Mouse (Mus musculus) G1E (cell line): ENCODE measurements around the gene Gpn3. TPM values are rescaled to one million over a fixed set of nuclear protein-coding genes. Genes with fewer than 3 reads are reported as not detected.

ENCODE experiments used
- ATAC-seq: 2 replicates; pipeline ENCODE4 v1.8.0; 2016; ENCODE audit warnings: mild to moderate bottlenecking; ENCODE audit not compliant: insufficient number of reproducible peaks, poor library complexity, low FRiP score, severe bottlenecking; ENCODE audit errors: extremely low read depth
- DNase-seq: peaks from one replicate; pipeline ENCODE4 v3.0.0; 2012; ENCODE audit warnings: low spot score
- H3K27me3 ChIP-seq: 2 replicates; pipeline ENCODE4 v1.6.1; 2012; ENCODE audit warnings: mild to moderate bottlenecking, low read length, inconsistent platforms; ENCODE audit not compliant: insufficient read depth
- H3K36me3 ChIP-seq: replicated peaks from 2 replicates; pipeline ENCODE3; 2012; ENCODE audit warnings: mild to moderate bottlenecking, inconsistent platforms
- H3K4me1 ChIP-seq: 2 replicates; pipeline ENCODE4 v1.6.1; 2012; ENCODE audit warnings: low read depth, low read length, inconsistent platforms, mixed read lengths; ENCODE audit not compliant: insufficient read depth
- H3K4me3 ChIP-seq: 2 replicates; pipeline ENCODE4 v1.5.1; 2012; ENCODE audit warnings: low read depth, mild to moderate bottlenecking, inconsistent platforms, low read length, moderate library complexity, mixed read lengths
- H3K9me3 ChIP-seq: replicated peaks from 2 replicates; pipeline ENCODE4 v1.6.1; 2012; ENCODE audit warnings: inconsistent platforms
- CTCF ChIP-seq: IDR thresholded peaks from 2 replicates; pipeline ENCODE4 v1.5.1; 2012; ENCODE audit warnings: low read depth, low read length, inconsistent platforms, mixed read lengths
- GATA1 ChIP-seq: IDR thresholded peaks from 2 replicates; pipeline ENCODE4 v1.6.1; 2012; ENCODE audit warnings: borderline replicate concordance, low read length, inconsistent platforms, mixed read lengths
- GATA2 ChIP-seq: IDR thresholded peaks from 2 replicates; pipeline ENCODE4 v1.6.1; 2012; ENCODE audit warnings: low read depth, low read length, inconsistent platforms, borderline replicate concordance
- POLR2AphosphoS5 ChIP-seq: IDR thresholded peaks from 2 replicates; pipeline ENCODE4 v1.6.1; 2012; ENCODE audit warnings: low read depth, low read length, inconsistent platforms; ENCODE audit not compliant: insufficient replicate concordance
- TAL1 ChIP-seq: conservative IDR thresholded peaks from 2 replicates; pipeline ENCODE4 v1.6.1; 2012; ENCODE audit warnings: low read depth, low read length, inconsistent platforms, mixed read lengths
- polyA plus RNA-seq: library from polyadenylated mRNA; stranded (reverse); fragments of >175 nt; gene quantifications from 2 replicates; pipeline ENCODE4 v1.2.3, GENCODE M21; 2012
- total RNA-seq, 2 experiments: library from RNA; stranded (forward) in 1 of 2; stranded (reverse) in 1 of 2; fragments of 200-1000 nt in 1 of 2; fragments of >200 nt in 1 of 2; fragmentation: Nextera tagmentation in 1 of 2; gene quantifications; 2 replicates each; pipeline ENCODE4 v1.2.3; 2014 to 2017

Gpn3 gene
- total and polyA plus RNA-seq, 3 experiments = 48.8 to 59.0 (median 52.6) TPM

DNA sequence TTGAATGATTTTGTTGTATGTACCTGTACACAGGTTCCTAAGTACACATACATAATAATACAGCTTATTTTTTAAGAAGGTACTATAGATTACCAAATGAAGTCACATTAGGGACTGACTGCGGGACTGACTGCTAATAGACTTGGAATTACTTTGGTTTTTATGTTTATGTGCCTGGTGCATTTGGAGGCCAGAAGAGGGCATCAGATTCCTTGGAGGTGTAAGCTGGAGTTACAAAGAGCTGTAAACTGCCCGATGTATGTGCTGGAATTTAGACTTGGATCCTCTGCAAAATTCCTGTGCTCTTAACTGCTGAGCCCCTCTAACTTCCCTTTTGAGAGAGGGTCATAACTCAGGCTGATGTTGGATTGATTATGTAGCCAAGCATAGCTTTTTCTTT, 53.9 kb downstream of the Gpn3 start:
- Histone ChIP-seq H3K36me3 (peaks cover 59% of the 10 kb centered on the region), H3K27me3 (no peaks in the 10 kb centered on the region), H3K4me3 (no peak overlapping the region), H3K9me3 (no peaks in the 10 kb centered on the region), H3K4me1 (peaks cover 42% of the 10 kb centered on the region)
- TF ChIP-seq CTCF = no peak
- no peak for TF ChIP-seq TAL1
- no peak for ATAC-seq
- DNase-seq = no peak

DNA sequence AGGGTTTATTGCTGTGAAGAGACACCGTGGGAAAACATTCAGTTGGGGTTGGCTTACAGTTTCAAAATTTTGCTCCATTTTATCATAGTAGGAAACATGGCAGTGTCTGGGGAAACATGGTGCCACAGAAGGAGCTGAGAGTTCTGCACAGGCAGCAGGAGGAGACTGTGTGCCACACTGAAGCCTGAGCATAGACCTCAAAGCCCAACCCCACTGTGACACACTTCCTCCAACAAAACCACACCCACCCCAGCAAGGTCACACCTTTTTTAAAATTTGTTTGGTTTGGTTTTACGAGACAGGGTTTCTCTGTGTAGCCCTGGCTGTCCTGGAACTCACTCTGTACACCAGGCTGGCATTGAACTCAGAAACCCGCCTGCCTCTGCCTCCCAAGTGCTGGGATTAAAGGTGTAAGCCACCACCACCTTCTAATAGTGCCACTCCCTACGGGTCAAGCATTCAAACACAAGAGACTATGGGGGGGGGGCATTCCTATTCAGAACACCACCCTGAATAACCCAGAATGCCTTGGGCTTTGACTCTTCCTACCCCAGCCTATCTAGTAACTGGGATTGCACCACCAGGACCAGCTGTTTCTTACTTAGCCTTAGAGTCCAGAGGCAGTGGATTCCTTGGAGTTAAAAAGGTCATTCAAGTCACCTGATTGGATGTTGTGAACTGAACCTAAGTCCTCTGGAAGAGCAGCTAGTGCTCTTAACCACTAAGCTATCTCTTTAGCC, 58.5 kb downstream of the Gpn3 start:
- Histone ChIP-seq H3K27me3 (no peaks in the 10 kb centered on the region), H3K9me3 (no peaks in the 10 kb centered on the region), H3K36me3 (peaks cover 94% of the 10 kb centered on the region), H3K4me3 (no peak overlapping the region), H3K4me1 (peaks cover 9% of the 10 kb centered on the region; the same call in 1 of the 2 replicates)
- DNase-seq = no peak
- TF ChIP-seq GATA2 (no peak), TAL1 (no peak), POLR2AphosphoS5 (no peak), CTCF (no peak), GATA1 (no peak)
- no peak for ATAC-seq

GRCm38 (mm10) chr5:122431221-122431620, 59.5 kb downstream of the Gpn3 start:
- Histone ChIP-seq H3K27me3 (no peaks in the 10 kb centered on the region), H3K36me3 (peaks cover 97% of the 10 kb centered on the region), H3K4me3 (no peak overlapping the region), H3K4me1 (peaks cover 9% of the 10 kb centered on the region; the same call in 1 of the 2 replicates), H3K9me3 (no peaks in the 10 kb centered on the region)
- ATAC-seq (no peak), DNase-seq (no peak)
- TF ChIP-seq TAL1 (no peak), GATA1 (no peak), POLR2AphosphoS5 (no peak), CTCF (no peak), GATA2 (no peak)

Other genes starting within 250 kb of the Gpn3 start
- gene Ccdc63, start 231.1 kb upstream of the Gpn3 start, total RNA-seq (2014; fragmentation: Nextera tagmentation) = not detected in 2 replicates
- gene Ccdc63, start 231.1 kb upstream of the Gpn3 start, total RNA-seq (2017) = 0.16 and 0.29 TPM in 2 replicates
- not detected in 2 replicates for gene Ccdc63, start 231.1 kb upstream of the Gpn3 start, polyA plus RNA-seq
- gene Ppp1cc, start 213.6 kb upstream of the Gpn3 start, total RNA-seq (2014; fragmentation: Nextera tagmentation) = 269 and 270 TPM in 2 replicates
- gene Ppp1cc, start 213.6 kb upstream of the Gpn3 start, total RNA-seq (2017) = 293 and 329 TPM in 2 replicates
- gene Ppp1cc, start 213.6 kb upstream of the Gpn3 start, polyA plus RNA-seq = 148 and 214 TPM in 2 replicates
- 0.24 and 1.6 TPM in 2 replicates for gene Hvcn1, start 165.1 kb upstream of the Gpn3 start, total RNA-seq (2014; fragmentation: Nextera tagmentation)
- gene Hvcn1, start 165.1 kb upstream of the Gpn3 start, total RNA-seq (2017) = 0.06 and 0.27 TPM in 2 replicates
- 0.20 and 0.27 TPM in 2 replicates for gene Hvcn1, start 165.1 kb upstream of the Gpn3 start, polyA plus RNA-seq
- 10.2 and 10.9 TPM in 2 replicates for gene Tctn1, start 107.4 kb upstream of the Gpn3 start, total RNA-seq (2014; fragmentation: Nextera tagmentation)
- 5.0 and 6.3 TPM in 2 replicates for gene Tctn1, start 107.4 kb upstream of the Gpn3 start, total RNA-seq (2017)
- gene Tctn1, start 107.4 kb upstream of the Gpn3 start, polyA plus RNA-seq = 12.0 TPM in 2 replicates
- 11.3 and 12.5 TPM in 2 replicates for gene Pptc7, start 87.5 kb upstream of the Gpn3 start, total RNA-seq (2014; fragmentation: Nextera tagmentation)
- gene Pptc7, start 87.5 kb upstream of the Gpn3 start, total RNA-seq (2017) = 15.3 and 16.7 TPM in 2 replicates
- 10.6 and 11.4 TPM in 2 replicates for gene Pptc7, start 87.5 kb upstream of the Gpn3 start, polyA plus RNA-seq
- 47.3 and 48.3 TPM in 2 replicates for gene Rad9b, start 17.6 kb upstream of the Gpn3 start, total RNA-seq (2014; fragmentation: Nextera tagmentation)
- 17.3 and 20.8 TPM in 2 replicates for gene Rad9b, start 17.6 kb upstream of the Gpn3 start, total RNA-seq (2017)
- gene Rad9b, start 17.6 kb upstream of the Gpn3 start, polyA plus RNA-seq = 0.85 and 2.8 TPM in 2 replicates
- gene Vps29, start 17.5 kb upstream of the Gpn3 start, total RNA-seq (2014; fragmentation: Nextera tagmentation) = 147 and 207 TPM in 2 replicates
- gene Vps29, start 17.5 kb upstream of the Gpn3 start, total RNA-seq (2017) = 228 and 249 TPM in 2 replicates
- gene Vps29, start 17.5 kb upstream of the Gpn3 start, polyA plus RNA-seq = 9.8 and 13.5 TPM in 2 replicates
- 46.5 and 61.5 TPM in 2 replicates for gene Fam216a, start 488 bp downstream of the Gpn3 start, total RNA-seq (2014; fragmentation: Nextera tagmentation)
- gene Fam216a, start 488 bp downstream of the Gpn3 start, total RNA-seq (2017) = 53.4 and 61.1 TPM in 2 replicates
- gene Fam216a, start 488 bp downstream of the Gpn3 start, polyA plus RNA-seq = 69.9 and 93.7 TPM in 2 replicates
- 104 and 112 TPM in 2 replicates for gene Arpc3, start 20.0 kb downstream of the Gpn3 start, total RNA-seq (2014; fragmentation: Nextera tagmentation)
- gene Arpc3, start 20.0 kb downstream of the Gpn3 start, total RNA-seq (2017) = 708 and 715 TPM in 2 replicates
- gene Arpc3, start 20.0 kb downstream of the Gpn3 start, polyA plus RNA-seq = 31.1 and 47.6 TPM in 2 replicates
- gene Anapc7, start 49.8 kb downstream of the Gpn3 start, total RNA-seq (2014; fragmentation: Nextera tagmentation) = 24.5 and 25.2 TPM in 2 replicates
- 26.1 and 34.2 TPM in 2 replicates for gene Anapc7, start 49.8 kb downstream of the Gpn3 start, total RNA-seq (2017)
- 14.7 and 21.8 TPM in 2 replicates for gene Anapc7, start 49.8 kb downstream of the Gpn3 start, polyA plus RNA-seq
- 61.6 and 74.4 TPM in 2 replicates for gene Atp2a2, start 130.3 kb downstream of the Gpn3 start, total RNA-seq (2014; fragmentation: Nextera tagmentation)
- 62.6 and 73.6 TPM in 2 replicates for gene Atp2a2, start 130.3 kb downstream of the Gpn3 start, total RNA-seq (2017)
- 39.8 and 47.5 TPM in 2 replicates for gene Atp2a2, start 130.3 kb downstream of the Gpn3 start, polyA plus RNA-seq
- gene Ift81, start 242.6 kb downstream of the Gpn3 start, total RNA-seq (2014; fragmentation: Nextera tagmentation) = 22.9 and 25.3 TPM in 2 replicates
- gene Ift81, start 242.6 kb downstream of the Gpn3 start, total RNA-seq (2017) = 15.9 and 18.0 TPM in 2 replicates
- gene Ift81, start 242.6 kb downstream of the Gpn3 start, polyA plus RNA-seq = 1.5 and 1.8 TPM in 2 replicates